Mouse (Mus musculus) spleen, postnatal 4 days (tissue): ENCODE measurements at regions not wholly inside any gene's neighbourhood (a gene's known extent, or its start where the extent isn't known, plus 50 kb on each side); places are given as distances from the start of the nearest gene placed in this dataset.
"Not testable (repeated sequence)": the region's sequence is repeated elsewhere in the genome, so short reads cannot be mapped to it uniquely, and the experiment has no call there.

Source experiments
- DNase-seq, 2 experiments: peaks; one replicate each; pipeline ENCODE4 v3.0.0; 2022; ENCODE audit warnings: low spot score in 2 of 2

DNA sequence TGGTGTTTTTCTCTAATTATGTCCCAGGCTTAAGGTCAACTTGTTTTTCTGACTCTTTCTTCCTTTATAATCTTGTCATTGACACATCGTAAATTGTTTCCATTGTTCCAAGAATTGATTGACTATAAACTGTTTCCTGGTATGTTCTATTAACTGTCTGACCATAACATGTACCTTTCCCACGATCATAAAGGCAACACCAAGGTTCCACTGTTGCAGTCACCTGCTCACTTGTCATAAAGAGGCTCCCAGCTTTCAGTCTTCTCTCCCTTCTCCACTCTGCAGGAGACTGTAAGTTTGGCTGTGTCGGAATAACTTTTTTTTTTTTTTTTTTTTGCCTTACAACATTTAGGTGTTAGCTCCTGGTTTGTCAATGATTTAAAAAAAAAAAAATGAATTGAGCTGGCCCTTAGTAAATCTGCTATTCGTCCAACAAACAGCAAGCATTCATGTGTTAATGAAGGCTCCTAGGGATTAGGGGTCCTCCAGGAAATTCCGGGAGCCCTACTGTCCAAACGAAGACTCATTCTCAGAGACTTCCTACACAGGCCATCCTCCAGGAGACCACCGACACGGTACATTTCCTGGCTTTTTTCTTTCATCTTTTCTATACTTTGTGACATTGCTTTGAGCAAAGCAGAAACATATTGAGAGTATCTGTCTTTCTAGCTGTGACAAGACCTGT lies 122.2 kb upstream of the Trim24 start:
- DNase-seq, result no peak

DNA sequence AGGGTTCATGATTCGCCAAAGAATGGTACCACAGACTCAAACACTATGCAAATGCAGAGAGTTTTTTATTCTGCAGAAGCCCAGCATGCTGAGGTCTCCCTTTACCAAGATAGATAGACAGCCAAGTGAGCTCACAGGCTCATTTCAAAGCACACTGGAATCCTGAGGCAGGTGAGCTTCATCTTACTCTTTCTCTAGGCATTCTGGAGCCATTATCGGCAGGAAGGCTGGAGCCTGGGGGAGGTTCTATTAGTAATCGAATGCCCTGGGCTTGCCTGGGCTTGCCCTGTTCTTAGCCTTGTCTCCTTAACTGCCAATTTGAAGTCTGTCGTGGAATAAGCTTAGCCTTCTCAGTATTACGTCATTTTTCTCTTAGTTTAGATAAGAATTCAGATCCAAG lies 121.6 kb upstream of the Trim24 start:
- no peak for DNase-seq

DNA sequence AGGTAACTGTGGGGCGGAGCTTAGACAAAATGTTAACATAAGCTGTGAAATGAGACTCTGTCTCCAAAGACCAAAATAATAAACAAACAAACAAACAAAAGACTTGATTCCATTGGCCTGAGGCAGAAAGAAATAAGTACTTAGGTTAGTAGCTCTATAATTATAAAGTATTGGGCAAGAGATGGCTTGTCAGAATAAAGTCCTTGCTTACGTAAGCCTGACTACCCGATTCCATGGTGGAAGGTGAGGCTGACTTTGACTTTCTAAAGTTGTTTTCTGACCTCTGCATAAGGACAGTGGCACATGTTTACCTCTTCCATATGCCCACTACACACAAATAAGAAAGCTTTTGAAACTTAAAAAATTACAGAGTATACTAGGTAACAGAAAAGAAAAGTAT lies 120.3 kb upstream of the Trim24 start:
- no peak for DNase-seq

DNA sequence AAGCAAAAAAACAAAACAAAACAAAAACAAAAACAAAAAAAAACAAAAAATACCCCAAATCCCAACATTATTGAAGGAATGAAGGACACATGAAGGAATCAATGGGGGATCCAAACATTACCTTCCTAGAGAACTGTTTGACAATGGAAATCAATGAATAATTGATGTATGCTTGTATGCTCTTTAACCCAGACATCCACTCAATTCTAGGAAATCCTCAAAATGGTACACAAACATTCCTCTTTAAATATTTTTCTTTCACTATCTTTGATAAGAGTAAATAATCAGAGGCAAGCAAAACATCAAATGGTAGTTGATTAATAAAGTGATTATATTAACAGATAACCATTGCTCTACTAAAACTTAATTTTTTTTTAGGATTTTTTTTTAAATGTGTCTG lies 118.9 kb upstream of the Trim24 start:
- no peak for DNase-seq

DNA sequence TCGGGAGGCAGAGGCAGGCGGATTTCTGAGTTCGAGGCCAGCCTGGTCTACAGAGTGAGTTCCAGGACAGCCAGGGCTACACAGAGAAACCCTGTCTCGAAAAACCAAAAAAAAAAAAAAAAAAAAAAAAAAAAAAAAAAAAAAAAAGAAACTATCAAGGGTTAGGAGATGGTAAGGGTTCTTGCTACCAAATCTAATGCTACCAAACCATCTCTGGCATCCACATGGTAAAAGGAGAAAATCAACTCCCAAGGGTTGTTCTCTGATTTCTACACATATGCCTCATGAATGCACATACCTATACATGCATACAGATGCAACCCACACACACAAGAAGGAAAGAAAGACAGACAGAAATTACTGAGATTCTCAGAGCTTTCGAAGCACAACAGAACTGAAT lies 109.6 kb upstream of the Trim24 start:
- not testable (repeated sequence) for DNase-seq

DNA sequence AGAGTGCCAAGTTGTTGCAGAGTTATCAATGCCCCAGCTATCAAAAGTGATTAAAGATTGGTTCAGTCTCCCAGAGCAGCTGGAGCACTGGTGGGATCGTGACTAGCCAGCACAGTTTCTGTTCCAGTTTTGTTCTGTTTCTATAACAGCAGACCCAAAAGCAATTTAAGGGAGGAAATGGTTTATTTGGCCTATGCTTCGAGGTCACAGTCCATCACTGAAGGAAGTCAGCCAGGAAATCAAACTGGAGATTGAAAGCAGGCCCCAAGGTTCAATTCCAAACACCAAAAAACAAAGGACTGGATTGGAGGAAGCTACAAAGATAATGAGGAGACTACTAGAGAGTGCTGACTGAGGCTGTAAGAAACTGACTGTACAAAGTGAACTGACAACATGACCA lies 107.6 kb upstream of the Trim24 start:
- no peak for DNase-seq

DNA sequence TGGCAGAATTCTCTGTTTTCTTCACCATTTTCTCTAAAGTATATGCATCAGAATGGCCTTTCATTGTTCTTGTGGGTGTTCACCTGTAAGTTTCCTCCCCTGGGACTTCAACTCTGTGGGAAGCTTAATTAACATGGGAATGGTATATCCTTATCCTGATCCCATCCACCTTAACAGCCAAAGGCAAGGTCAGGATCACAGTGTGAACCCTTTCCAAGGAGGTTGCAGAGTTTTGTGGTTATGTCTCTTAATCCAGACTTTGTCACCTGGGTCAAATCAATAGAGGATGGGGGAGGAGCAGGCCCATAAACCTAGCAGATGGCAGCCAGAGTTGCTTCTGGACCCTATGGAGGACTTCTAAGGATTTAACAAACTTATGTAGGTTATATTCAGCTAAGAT lies 102.9 kb upstream of the Trim24 start:
- DNase-seq, result no peak

DNA sequence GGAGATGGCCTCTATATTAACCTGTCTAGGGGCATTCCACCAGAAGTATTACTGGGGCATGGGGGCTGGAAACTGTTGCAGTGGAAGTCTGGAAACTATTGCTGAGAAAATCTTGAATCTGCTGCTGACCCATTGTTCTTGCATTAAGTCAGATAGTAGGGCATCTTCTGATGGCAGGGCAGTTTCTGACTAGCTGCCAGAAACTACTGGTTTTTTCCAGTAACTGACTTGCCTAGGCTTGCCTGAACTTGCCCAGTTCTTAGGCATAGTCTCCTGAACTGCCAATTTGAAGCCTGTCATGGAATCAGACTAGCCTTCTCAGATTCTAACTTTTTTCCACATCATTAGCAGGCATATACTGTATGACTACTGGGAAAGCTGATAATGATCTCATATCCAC lies 97.3 kb upstream of the Trim24 start:
- DNase-seq, result no peak

DNA sequence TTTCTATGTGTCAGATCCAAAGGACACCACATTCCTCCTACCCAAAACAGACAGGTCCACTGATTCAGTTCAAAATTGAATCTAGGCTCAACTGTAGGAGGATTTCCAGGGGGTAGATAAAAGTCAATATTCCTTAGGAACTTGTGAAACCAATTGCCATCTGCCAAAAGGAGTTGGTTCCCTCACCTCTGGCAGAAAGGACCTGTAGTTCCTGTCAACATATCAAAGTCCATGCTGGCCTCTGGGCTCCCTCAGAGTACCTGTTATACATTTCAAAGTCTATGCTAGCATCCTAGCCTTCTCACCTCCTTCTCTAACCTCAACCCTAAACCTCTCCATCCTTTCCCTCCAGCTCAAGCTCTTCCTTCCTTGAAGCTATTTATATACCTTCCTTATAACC lies 95.5 kb upstream of the Trim24 start:
- no peak for DNase-seq

DNA sequence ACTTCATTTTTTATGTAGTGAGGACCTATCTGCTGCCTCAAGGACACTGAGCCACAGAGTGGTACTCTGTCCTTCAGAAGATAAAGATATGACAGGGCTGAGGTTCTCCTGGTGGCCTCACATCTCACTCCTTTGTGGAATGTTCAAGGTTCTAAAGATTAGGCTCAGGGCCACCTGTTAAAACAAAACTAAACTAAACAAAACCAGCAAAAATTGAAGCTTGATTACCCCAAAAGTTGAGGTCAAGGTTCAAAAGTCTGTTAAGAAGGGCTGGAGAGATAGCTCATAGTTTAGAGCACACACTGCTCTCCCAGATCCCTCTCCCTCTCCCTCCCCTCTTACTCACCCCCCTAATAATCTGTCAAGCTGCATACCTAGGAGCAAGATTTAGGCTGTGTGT lies 90.7 kb upstream of the Trim24 start:
- DNase-seq, result no peak

DNA sequence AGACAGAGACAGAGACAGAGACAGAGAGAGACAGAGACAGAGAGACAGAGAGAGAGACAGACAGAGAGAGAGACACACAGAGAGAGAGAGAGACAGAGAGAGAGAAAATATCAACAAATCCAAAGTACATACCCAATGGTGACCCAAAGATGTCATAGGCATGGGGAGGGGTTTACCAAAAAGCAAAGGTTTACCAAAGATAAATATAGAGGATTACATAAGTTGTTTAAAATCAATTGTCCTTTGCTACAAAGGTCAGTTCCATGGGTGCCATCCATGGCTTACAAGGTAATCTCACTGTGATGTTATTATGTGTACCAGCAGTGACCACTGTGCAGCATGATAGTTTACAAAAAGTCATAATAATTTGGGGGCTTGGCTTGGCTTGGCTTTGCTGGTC lies 88.7 kb upstream of the Trim24 start:
- no peak for DNase-seq

DNA sequence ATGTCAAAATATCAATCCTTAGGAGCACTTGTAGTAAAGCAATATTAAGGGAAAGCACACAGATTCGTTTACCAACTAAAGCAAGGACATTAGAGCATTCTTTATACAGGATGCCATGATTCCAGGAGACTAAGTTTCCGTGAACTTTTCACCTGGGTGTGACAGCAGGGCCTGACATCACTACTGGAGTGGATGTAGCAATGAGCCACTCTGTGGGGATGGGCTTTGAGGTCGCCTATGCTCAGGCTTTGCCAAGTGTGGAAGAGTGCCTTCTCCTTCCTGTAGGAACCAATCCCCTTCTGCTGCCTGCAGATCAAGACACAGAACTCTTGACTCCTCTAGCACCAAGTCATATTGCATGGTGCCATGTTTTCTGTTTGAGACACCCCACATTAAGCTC lies 85.3 kb upstream of the Trim24 start:
- DNase-seq, result not testable (repeated sequence)

DNA sequence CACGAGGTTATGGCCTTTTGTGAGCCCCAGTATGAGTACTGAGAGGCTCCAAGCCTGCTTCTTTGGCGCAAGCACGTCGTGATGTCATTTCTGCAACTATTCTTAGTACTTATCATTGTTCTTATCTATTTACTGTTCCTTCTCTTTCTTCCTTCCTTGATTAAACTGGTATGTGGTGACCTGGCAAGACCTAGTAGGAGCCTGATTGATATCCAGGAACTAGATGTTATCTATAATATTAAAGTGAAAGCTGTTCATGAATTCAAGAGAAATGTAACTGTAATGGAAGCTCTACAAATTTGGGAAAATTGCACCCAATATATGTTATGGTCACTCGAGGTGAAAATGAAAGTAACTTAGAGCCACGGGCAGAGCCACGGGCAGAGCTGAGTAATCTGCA lies 84.9 kb upstream of the Trim24 start:
- no peak for DNase-seq

DNA sequence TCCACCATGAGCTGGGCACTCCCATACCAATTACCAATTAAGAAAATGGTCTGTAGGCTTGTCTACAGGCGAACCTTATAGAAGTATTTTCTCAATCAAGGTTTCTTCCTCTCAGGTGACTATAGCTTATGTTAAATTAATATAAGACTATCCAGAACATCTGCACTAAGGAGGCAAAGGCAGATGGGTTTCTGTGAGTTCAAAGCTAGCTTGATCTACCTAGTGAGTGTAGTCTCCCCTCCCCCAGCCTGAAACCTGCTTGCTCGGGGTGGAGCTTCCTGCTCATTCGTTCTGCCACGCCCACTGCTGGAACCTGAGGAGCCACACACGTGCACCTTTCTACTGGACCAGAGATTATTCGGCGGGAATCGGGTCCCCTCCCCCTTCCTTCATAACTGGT lies 82.8 kb upstream of the Trim24 start:
- not testable (repeated sequence) for DNase-seq

DNA sequence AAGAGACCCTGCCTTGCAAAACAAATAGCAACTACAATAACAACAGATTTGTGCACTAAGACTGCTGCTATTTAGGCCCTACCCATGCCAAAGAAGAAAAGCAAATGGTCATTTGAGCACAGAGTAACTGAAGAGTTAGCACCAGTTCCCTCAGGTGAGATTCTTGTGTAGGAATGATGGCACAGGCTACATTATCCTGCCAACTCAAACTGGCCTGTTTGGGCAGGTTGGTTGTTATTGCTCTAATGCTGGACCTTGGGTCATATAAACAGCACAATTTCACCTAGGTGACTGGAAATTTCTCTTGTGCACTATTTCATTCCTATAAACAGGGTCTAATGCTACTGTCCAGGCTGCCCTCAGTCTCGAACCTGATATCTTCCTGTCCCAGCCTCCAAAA lies 79.7 kb upstream of the Trim24 start:
- no peak for DNase-seq

DNA sequence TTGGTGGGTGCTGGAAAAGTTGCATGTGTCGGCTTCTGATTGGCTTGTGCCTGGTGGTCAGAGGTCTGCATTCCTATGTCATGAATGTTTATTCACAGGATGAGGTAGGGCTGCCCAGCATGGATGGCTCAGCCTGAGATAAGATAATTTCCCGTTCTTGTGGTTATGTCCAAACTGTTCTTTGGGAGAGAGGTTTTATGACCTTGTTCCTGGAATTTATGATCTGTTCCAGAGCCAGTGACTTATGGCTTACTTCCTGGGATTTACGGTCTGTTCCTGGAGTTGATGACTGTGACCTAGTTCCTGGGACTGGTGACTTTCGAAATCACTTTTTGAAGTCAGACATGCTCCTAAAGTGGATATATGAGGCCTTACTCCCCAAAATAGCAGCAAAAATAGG lies 76.4 kb upstream of the Trim24 start:
- no peak for DNase-seq

DNA sequence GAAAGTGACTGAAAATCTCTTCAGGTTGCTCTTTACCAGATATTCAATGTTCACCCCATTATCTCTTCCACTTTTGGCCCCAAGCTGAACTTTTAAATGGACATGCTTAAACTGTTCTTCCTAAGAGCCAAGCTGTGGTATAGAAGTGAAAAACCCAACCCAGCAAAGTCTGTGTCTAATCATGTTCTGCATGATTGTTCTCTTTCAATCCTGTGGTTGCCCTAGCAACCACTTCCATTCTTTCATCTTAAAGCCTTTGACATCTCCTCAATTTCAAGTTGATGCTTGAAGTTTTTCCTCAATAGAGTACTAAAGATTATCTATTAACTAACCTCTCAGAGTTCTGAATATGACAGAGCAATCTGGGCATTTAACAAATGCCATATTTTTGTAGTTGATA lies 75.6 kb upstream of the Trim24 start:
- DNase-seq, result no peak

DNA sequence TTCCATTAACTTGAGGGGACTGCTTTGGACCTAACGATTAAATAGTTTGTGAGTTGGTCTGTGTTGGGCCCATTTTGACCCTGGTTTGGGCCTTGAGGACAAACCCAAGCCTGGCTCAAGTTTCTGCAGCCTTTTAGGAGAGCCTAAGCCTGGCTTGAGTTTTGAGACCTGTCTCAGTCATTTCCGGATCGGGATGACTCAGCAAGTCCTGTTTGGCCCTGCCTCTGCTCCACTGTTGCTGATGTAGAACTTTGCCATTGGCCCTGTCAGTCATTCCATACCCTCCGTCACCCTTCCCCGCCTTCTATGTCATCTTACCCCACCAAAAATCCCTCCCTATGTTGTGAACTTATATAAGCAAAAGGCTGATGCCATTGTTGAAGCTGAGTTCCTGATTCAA lies 67.4 kb upstream of the Trim24 start:
- no peak for DNase-seq

DNA sequence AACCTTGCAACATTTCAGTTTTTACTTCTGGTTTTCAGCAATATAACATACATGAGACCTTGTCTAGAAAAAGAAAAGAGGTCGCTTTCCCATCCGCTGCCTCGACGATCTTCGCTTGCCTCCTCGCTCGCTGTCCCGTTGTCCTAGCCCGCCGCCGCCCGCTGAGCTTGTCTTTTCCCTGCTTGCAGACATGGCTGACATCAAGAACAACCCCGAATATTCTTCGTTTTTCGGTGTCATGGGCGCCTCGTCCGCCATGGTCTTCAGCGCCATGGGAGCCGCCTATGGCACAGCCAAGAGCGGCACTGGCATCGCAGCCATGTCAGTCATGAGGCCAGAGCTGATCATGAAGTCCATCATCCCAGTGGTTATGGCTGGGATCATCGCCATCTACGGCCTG lies 64.7 kb upstream of the Trim24 start:
- not testable (repeated sequence) for DNase-seq

DNA sequence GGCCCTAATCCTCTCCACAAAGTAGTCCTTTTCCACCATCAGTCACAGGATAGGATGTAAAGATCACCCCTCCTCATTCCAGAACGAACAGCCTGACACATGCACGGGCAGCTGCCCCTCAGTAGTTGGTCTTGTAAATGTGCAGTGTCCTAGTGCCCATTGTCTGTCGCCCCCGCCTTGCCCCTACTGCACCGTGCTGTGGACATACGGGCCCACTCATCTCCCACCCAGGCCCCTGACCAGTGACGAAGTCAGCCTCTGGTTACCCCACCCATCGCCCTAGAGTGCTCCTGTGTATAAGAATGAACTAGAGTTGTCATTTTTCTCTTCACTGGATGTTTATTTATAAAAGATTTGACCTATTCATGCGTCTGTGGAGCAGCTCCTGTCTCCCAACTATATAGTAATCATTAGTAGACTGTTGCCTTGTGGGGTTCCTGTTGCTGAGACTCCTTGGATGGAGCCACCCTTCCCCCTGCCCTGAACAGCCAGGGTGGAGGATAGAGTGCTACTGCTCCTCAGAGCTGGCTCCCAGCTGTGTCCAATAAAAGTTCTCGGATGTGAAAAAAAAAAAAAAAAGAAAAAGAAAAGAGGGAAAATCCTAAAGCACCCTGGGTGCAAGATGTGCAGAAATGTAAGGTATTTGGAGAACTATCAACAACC lies 64.0 kb upstream of the Trim24 start:
- DNase-seq, result not testable (repeated sequence)

DNA sequence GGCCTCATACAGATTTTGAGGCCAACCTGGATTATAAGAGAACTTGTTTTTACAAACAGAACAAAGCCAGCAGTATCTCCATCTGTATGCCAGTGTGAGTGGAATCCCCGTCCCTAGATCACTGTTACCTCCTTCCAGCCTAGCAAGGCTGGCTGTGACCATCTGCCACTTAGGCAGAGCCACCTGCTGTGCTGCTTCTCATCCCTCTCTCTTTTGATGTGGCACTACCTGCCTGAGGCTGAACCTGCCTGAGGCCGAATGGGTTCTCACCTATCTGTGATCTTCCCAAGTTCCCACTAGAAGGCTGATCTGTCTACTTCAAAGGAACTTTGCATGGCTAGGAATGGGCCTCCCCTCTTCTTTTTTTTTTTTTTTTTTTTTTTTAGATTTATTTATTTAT lies 55.4 kb upstream of the Trim24 start:
- DNase-seq, result not testable (repeated sequence)
